Mouse (Mus musculus): ENCODE results near the gene Cabp1. TPM values are rescaled to one million over a fixed set of nuclear protein-coding genes. Genes with fewer than 3 reads are reported as not detected.

Gene Cabp1
- total RNA-seq, 4 experiments from 2014 or later: 228 to 252 (median 243) TPM

- no peak for DNase-seq (ENCODE audit: low spot score in 2 of 2)
These were observed 66.6 kb downstream of the Cabp1 start for GRCm38 (mm10) chr5:115127421-115128179.

GRCm38 (mm10) chr5:115126578-115127312 is 67.4 kb downstream of the Cabp1 start:
- no peak for DNase-seq (ENCODE audit: low spot score in 2 of 2)

GRCm38 (mm10) chr5:115125211-115125871 is 68.8 kb downstream of the Cabp1 start:
- peak; percentile 81 to 83 for DNase-seq (ENCODE audit: low spot score in 2 of 2)

GRCm38 (mm10) chr5:115124690-115125089 is 69.5 kb downstream of the Cabp1 start:
- no peak for DNase-seq (ENCODE audit: low spot score in 2 of 2)

GRCm38 (mm10) chr5:115120978-115121377 is 73.2 kb downstream of the Cabp1 start:
- no peak for DNase-seq (ENCODE audit: low spot score in 2 of 2)

GRCm38 (mm10) chr5:115118961-115119570 is 75.1 kb downstream of the Cabp1 start, which contains the start of gene Acads:
Gene Acads, minus strand, starts transcription at chr5:115119346.
- DNase-seq (ENCODE audit: low spot score in 2 of 2): peak in 1 of 2 experiments; percentile 59

Other genes with a start within 250 kb of the Cabp1 start
- gene Hnf1a, start 223.3 kb downstream of the Cabp1 start, total RNA-seq (2022): not detected
- gene Sppl3, start 183.2 kb downstream of the Cabp1 start, total RNA-seq (2022): 10 to 100 TPM; 83.7 to 90.3 (median 85.0) TPM
- not detected for gene Gm10401, start 96.1 kb downstream of the Cabp1 start, total RNA-seq (2022)
- gene Acads, start 75.0 kb downstream of the Cabp1 start, total RNA-seq (2022): 1 to 10 TPM; 7.8 to 9.2 (median 8.9) TPM
- gene Unc119b, start 59.4 kb downstream of the Cabp1 start, total RNA-seq (2022): 10 to 100 TPM; 21.2 to 26.9 (median 24.2) TPM
- 10 to 100 TPM; 66.1 to 84.8 (median 72.3) TPM for gene Mlec, start 36.2 kb downstream of the Cabp1 start, total RNA-seq (2022)
- 10 to 100 TPM; 72.0 to 91.4 (median 77.3) TPM for gene Pop5, start 41.5 kb upstream of the Cabp1 start, total RNA-seq (2022)
- gene Rnf10, start 78.5 kb upstream of the Cabp1 start, total RNA-seq (2022): 100 to 1,000 TPM; 216 to 259 (median 243) TPM
- gene Coq5, start 85.3 kb upstream of the Cabp1 start, total RNA-seq (2022): 10 to 100 TPM; 40.4 to 43.6 (median 42.2) TPM
- gene Dynll1, start 106.6 kb upstream of the Cabp1 start, total RNA-seq (2022): 100 to 1,000 TPM; 550 to 617 (median 573) TPM
- gene Srsf9, start 132.8 kb upstream of the Cabp1 start, total RNA-seq (2022): 10 to 100 TPM; 55.2 to 70.1 (median 64.6) TPM
- 10 to 100 TPM; 19.2 to 21.4 (median 20.2) TPM for gene Gatc, start 146.8 kb upstream of the Cabp1 start, total RNA-seq (2022)
- gene Triap1, start 146.8 kb upstream of the Cabp1 start, total RNA-seq (2022): 10 to 100 TPM; 20.7 to 24.6 (median 22.5) TPM
- 100 to 1,000 TPM; 686 to 806 (median 740) TPM for gene Cox6a1, start 154.6 kb upstream of the Cabp1 start, total RNA-seq (2022)
- 10 to 100 TPM; 43.2 to 58.9 (median 51.0) TPM for gene Msi1, start 235.2 kb upstream of the Cabp1 start, total RNA-seq (2022)

Measured in left cerebral cortex, adult 8-10 months (tissue).